Mouse (Mus musculus) testis, postnatal 10 days (tissue): ENCODE measurements around the gene Hcrtr2.
A peak's percentile ranks its signal among the peaks of the same experiment; 100 is the strongest.

Experiments used
- DNase-seq: peaks from one replicate; pipeline ENCODE4 v3.0.0; 2021; ENCODE audit warnings: low spot score

Hcrtr2 gene

GRCm38 (mm10) chr9:76235945-76236503 is 87.6 kb downstream of the Hcrtr2 start:
- DNase-seq, result peak; percentile 43

GRCm38 (mm10) chr9:76234899-76235298 is 88.8 kb downstream of the Hcrtr2 start:
- DNase-seq, result peak; percentile 48

GRCm38 (mm10) chr9:76230400-76230799 is 93.3 kb downstream of the Hcrtr2 start:
- no peak for DNase-seq

GRCm38 (mm10) chr9:76217178-76217975 is 106.3 kb downstream of the Hcrtr2 start:
- DNase-seq, result no peak

GRCm38 (mm10) chr9:76214678-76215077 is 109.0 kb downstream of the Hcrtr2 start:
- DNase-seq, result no peak

GRCm38 (mm10) chr9:76213557-76213956 is 110.1 kb downstream of the Hcrtr2 start, which contains the start of gene Gfral:
Gfral (minus strand) TSS chr9:76213657.
- no peak for DNase-seq

- DNase-seq, result no peak
Measured at GRCm38 (mm10) chr9:76196917-76197316, 126.7 kb downstream of the Hcrtr2 start.

GRCm38 (mm10) chr9:76179221-76179620 is 144.4 kb downstream of the Hcrtr2 start:
- no peak for DNase-seq
